Mouse (Mus musculus): ENCODE measurements around the gene Exoc2. TPM values are rescaled to one million over a fixed set of nuclear protein-coding genes. Genes with fewer than 3 reads are reported as not detected.

Gene Exoc2
- polyA plus RNA-seq, 1 experiment from 2014 or later, result 55.8 TPM

GRCm38 (mm10) chr13:30879871-30880270 is 94.0 kb downstream of the Exoc2 start:
- 75% methylated on average over 1 of the region's 1 CpGs for WGBS

GRCm38 (mm10) chr13:30875825-30876224 is 98.1 kb downstream of the Exoc2 start:
- ATAC-seq (replicated peaks), result no peak
- no peaks in the 10 kb centered on the region for H3K27me3 ChIP-seq
- no peak overlapping the region for H3K9ac ChIP-seq (replicated peaks)
- no peak overlapping the region for H3K4me3 ChIP-seq
- no peak overlapping the region for H3K27ac ChIP-seq (replicated peaks)
- 93% methylated on average over 3 of the region's 3 CpGs for WGBS
- H3K9me3 ChIP-seq, result no peaks in the 10 kb centered on the region
- H3K36me3 ChIP-seq, result peaks cover 23% of the 10 kb centered on the region
- H3K4me1 ChIP-seq, result no peaks in the 10 kb centered on the region
- no peak overlapping the region for H3K4me2 ChIP-seq (replicated peaks)

More at GRCm38 (mm10) chr13:30879871-30880270, 94.0 kb downstream of the Exoc2 start:
- H3K4me2 ChIP-seq (replicated peaks), result no peak overlapping the region
- H3K9ac ChIP-seq (replicated peaks), result no peak overlapping the region
- ATAC-seq (replicated peaks), result peak; percentile 63
- H3K4me1 ChIP-seq, result no peaks in the 10 kb centered on the region
- H3K27ac ChIP-seq (replicated peaks), result no peak overlapping the region
- no peak overlapping the region for H3K4me3 ChIP-seq
- H3K9me3 ChIP-seq, result no peaks in the 10 kb centered on the region
- peaks cover 26% of the 10 kb centered on the region for H3K36me3 ChIP-seq
- no peaks in the 10 kb centered on the region for H3K27me3 ChIP-seq

GRCm38 (mm10) chr13:30873472-30873871 is 100.4 kb downstream of the Exoc2 start:
- Histone ChIP-seq H3K9me3 (no peaks in the 10 kb centered on the region), H3K27me3 (no peaks in the 10 kb centered on the region), H3K4me1 (no peaks in the 10 kb centered on the region), H3K4me2 (replicated peaks) (no peak overlapping the region), H3K36me3 (peaks cover 26% of the 10 kb centered on the region), H3K27ac (replicated peaks) (no peak overlapping the region), H3K4me3 (no peak overlapping the region), H3K9ac (replicated peaks) (no peak overlapping the region)
- ATAC-seq (replicated peaks), result no peak
- 86% methylated on average over 1 of the region's 1 CpGs for WGBS

GRCm38 (mm10) chr13:30865486-30865885 is 108.4 kb downstream of the Exoc2 start:
- Histone ChIP-seq H3K9ac (replicated peaks) (no peak overlapping the region), H3K27me3 (no peaks in the 10 kb centered on the region), H3K27ac (replicated peaks) (no peak overlapping the region), H3K9me3 (no peaks in the 10 kb centered on the region), H3K4me1 (no peaks in the 10 kb centered on the region), H3K4me2 (replicated peaks) (no peak overlapping the region), H3K4me3 (no peak overlapping the region), H3K36me3 (peaks cover 21% of the 10 kb centered on the region)
- ATAC-seq (replicated peaks), result no peak

- no peaks in the 10 kb centered on the region for H3K27me3 ChIP-seq
- no peaks in the 10 kb centered on the region for H3K4me1 ChIP-seq
- no peak overlapping the region for H3K9ac ChIP-seq (replicated peaks)
- H3K4me2 ChIP-seq (replicated peaks), result no peak overlapping the region
- no peaks in the 10 kb centered on the region for H3K9me3 ChIP-seq
- H3K27ac ChIP-seq (replicated peaks), result no peak overlapping the region
- H3K36me3 ChIP-seq, result peaks cover 18% of the 10 kb centered on the region
- 76% methylated on average over 3 of the region's 3 CpGs for WGBS
- H3K4me3 ChIP-seq, result no peak overlapping the region
- ATAC-seq (replicated peaks), result no peak
Observed at GRCm38 (mm10) chr13:30864042-30864441, 109.9 kb downstream of the Exoc2 start.

GRCm38 (mm10) chr13:30858421-30858820 is 115.5 kb downstream of the Exoc2 start:
- WGBS, result 96% methylated on average over 3 of the region's 3 CpGs
- Histone ChIP-seq H3K4me2 (replicated peaks) (no peak overlapping the region), H3K4me1 (no peaks in the 10 kb centered on the region), H3K9ac (replicated peaks) (no peak overlapping the region), H3K36me3 (peaks cover 25% of the 10 kb centered on the region), H3K27ac (replicated peaks) (no peak overlapping the region), H3K4me3 (no peak overlapping the region), H3K27me3 (no peaks in the 10 kb centered on the region), H3K9me3 (no peaks in the 10 kb centered on the region)
- ATAC-seq (replicated peaks), result no peak

- no peak overlapping the region for H3K27ac ChIP-seq (replicated peaks)
- H3K9ac ChIP-seq (replicated peaks), result no peak overlapping the region
- no peak overlapping the region for H3K4me2 ChIP-seq (replicated peaks)
- no peaks in the 10 kb centered on the region for H3K27me3 ChIP-seq
- peaks cover 17% of the 10 kb centered on the region for H3K36me3 ChIP-seq
- H3K4me3 ChIP-seq, result no peak overlapping the region
- WGBS, result 67% methylated on average over 2 of the region's 2 CpGs
- no peaks in the 10 kb centered on the region for H3K4me1 ChIP-seq
- no peak for ATAC-seq (replicated peaks)
- H3K9me3 ChIP-seq, result no peaks in the 10 kb centered on the region
Observed at GRCm38 (mm10) chr13:30850736-30851135, 123.2 kb downstream of the Exoc2 start.

- H3K4me2 ChIP-seq (replicated peaks), result no peak overlapping the region
- no peaks in the 10 kb centered on the region for H3K4me1 ChIP-seq
- no peak for ATAC-seq (replicated peaks)
- H3K4me3 ChIP-seq, result no peak overlapping the region
- H3K27ac ChIP-seq (replicated peaks), result no peak overlapping the region
- H3K36me3 ChIP-seq, result peaks cover 3% of the 10 kb centered on the region; the same call in 1 of the 2 replicates
- 9% methylated on average over 1 of the region's 1 CpGs for WGBS
- H3K9me3 ChIP-seq, result no peaks in the 10 kb centered on the region
- no peaks in the 10 kb centered on the region for H3K27me3 ChIP-seq
- H3K9ac ChIP-seq (replicated peaks), result no peak overlapping the region
Observed at GRCm38 (mm10) chr13:30848001-30848400, 125.9 kb downstream of the Exoc2 start.

- Histone ChIP-seq H3K4me2 (replicated peaks) (no peak overlapping the region), H3K27ac (replicated peaks) (no peak overlapping the region), H3K9ac (replicated peaks) (no peak overlapping the region), H3K9me3 (no peaks in the 10 kb centered on the region), H3K27me3 (no peaks in the 10 kb centered on the region), H3K4me1 (no peaks in the 10 kb centered on the region), H3K4me3 (no peak overlapping the region), H3K36me3 (peaks cover 3% of the 10 kb centered on the region; the same call in 1 of the 2 replicates)
- 90% methylated on average over 4 of the region's 4 CpGs for WGBS
- no peak for ATAC-seq (replicated peaks)
Observed at GRCm38 (mm10) chr13:30846506-30846905, 127.4 kb downstream of the Exoc2 start.

GRCm38 (mm10) chr13:30843049-30843448 is 130.8 kb downstream of the Exoc2 start:
- H3K4me2 ChIP-seq (replicated peaks), result no peak overlapping the region
- 85% methylated on average over 4 of the region's 4 CpGs for WGBS
- no peaks in the 10 kb centered on the region for H3K27me3 ChIP-seq
- no peaks in the 10 kb centered on the region for H3K4me1 ChIP-seq
- H3K36me3 ChIP-seq, result peaks cover 8% of the 10 kb centered on the region
- H3K9ac ChIP-seq (replicated peaks), result no peak overlapping the region
- H3K27ac ChIP-seq (replicated peaks), result no peak overlapping the region
- no peak overlapping the region for H3K4me3 ChIP-seq
- ATAC-seq (replicated peaks), result no peak
- H3K9me3 ChIP-seq, result no peaks in the 10 kb centered on the region

- no peak overlapping the region for H3K4me2 ChIP-seq (replicated peaks)
- peaks cover 8% of the 10 kb centered on the region for H3K36me3 ChIP-seq
- no peaks in the 10 kb centered on the region for H3K4me1 ChIP-seq
- no peak overlapping the region for H3K27ac ChIP-seq (replicated peaks)
- no peak overlapping the region for H3K9ac ChIP-seq (replicated peaks)
- H3K4me3 ChIP-seq, result no peak overlapping the region
- 96% methylated on average over 2 of the region's 2 CpGs for WGBS
- H3K9me3 ChIP-seq, result no peaks in the 10 kb centered on the region
- no peak for ATAC-seq (replicated peaks)
- H3K27me3 ChIP-seq, result no peaks in the 10 kb centered on the region
Observed at GRCm38 (mm10) chr13:30841843-30842242, 132.1 kb downstream of the Exoc2 start.

- no peak overlapping the region for H3K27ac ChIP-seq (replicated peaks)
- H3K4me1 ChIP-seq, result no peaks in the 10 kb centered on the region
- no peak overlapping the region for H3K9ac ChIP-seq (replicated peaks)
- no peaks in the 10 kb centered on the region for H3K9me3 ChIP-seq
- peaks cover 8% of the 10 kb centered on the region for H3K36me3 ChIP-seq
- no peak overlapping the region for H3K4me3 ChIP-seq
- 88% methylated on average over 4 of the region's 4 CpGs for WGBS
- H3K4me2 ChIP-seq (replicated peaks), result no peak overlapping the region
- ATAC-seq (replicated peaks), result no peak
- H3K27me3 ChIP-seq, result no peaks in the 10 kb centered on the region
Observed at GRCm38 (mm10) chr13:30841306-30841705, 132.6 kb downstream of the Exoc2 start.

- H3K27me3 ChIP-seq, result no peaks in the 10 kb centered on the region
- ATAC-seq (replicated peaks), result no peak
- H3K4me1 ChIP-seq, result no peaks in the 10 kb centered on the region
- H3K27ac ChIP-seq (replicated peaks), result no peak overlapping the region
- H3K4me3 ChIP-seq, result no peak overlapping the region
- WGBS, result 94% methylated on average over 3 of the region's 3 CpGs
- H3K9ac ChIP-seq (replicated peaks), result no peak overlapping the region
- no peak overlapping the region for H3K4me2 ChIP-seq (replicated peaks)
- no peaks in the 10 kb centered on the region for H3K9me3 ChIP-seq
- H3K36me3 ChIP-seq, result peaks cover 8% of the 10 kb centered on the region
Observed at GRCm38 (mm10) chr13:30840700-30841099, 133.2 kb downstream of the Exoc2 start.

Measured in forebrain, embryonic 15.5 days (tissue).